ENCODE assay signal across 13 mouse cellular contexts in genomic region chr15:79111774-79112173, GRCm38 (mm10). TPM values are rescaled to one million over a fixed set of nuclear protein-coding genes. Genes with fewer than 3 reads are reported as not detected.
DNase-seq lines count a peak whose midpoint lies in the region; ATAC-seq lines count a peak whose summit lies in the region.
"Had no signal": no experiment of that assay in that cellular context is flagged by ENCODE, and none has a peak within 500 bp of the region (broad histone marks: within the 10 kb centered on the region; RNA-seq: fewer than 3 reads in every experiment).

No protein-coding gene starts in this region.

- H3K9ac ChIP-seq in hindbrain, embryonic 14.5 days: no peak overlapping the region
- H3K9ac ChIP-seq in hindbrain, embryonic 16.5 days (ENCODE audit: low read depth, low read length): no peak overlapping the region
- H3K9ac ChIP-seq: liver, embryonic 13.5 days had no signal

- no peak for ATAC-seq in hindbrain, embryonic 14.5 days (ENCODE audit: low FRiP score)
- no peak for ATAC-seq in hindbrain, embryonic 16.5 days

- no peak overlapping the region for H3K4me2 ChIP-seq in hindbrain, embryonic 14.5 days (replicated peaks)
- H3K4me2 ChIP-seq in hindbrain, embryonic 16.5 days (ENCODE audit: low read length): no peak overlapping the region
- H3K4me2 ChIP-seq: liver, embryonic 13.5 days had no signal

- H3K36me3 ChIP-seq in hindbrain, embryonic 14.5 days (replicated peaks; ENCODE audit: control insufficient read depth, insufficient read depth): peaks cover 20% of the 10 kb centered on the region
- H3K36me3 ChIP-seq in hindbrain, embryonic 16.5 days (ENCODE audit: control insufficient read depth, insufficient read depth, low read length): peaks cover 11% of the 10 kb centered on the region

- peaks cover 33% of the 10 kb centered on the region for H3K4me1 ChIP-seq in hindbrain, embryonic 14.5 days (replicated peaks; ENCODE audit: control insufficient read depth, insufficient read depth, low read length)
- H3K4me1 ChIP-seq in hindbrain, embryonic 16.5 days (ENCODE audit: control insufficient read depth, insufficient read depth, low read depth, low read length): peaks cover 15% of the 10 kb centered on the region

- peak; percentile 41 for DNase-seq in hindbrain, embryonic 14.5 days (ENCODE audit: low spot score)
- peak; percentile 53 for DNase-seq in testis, postnatal 10 days (ENCODE audit: low spot score)
- DNase-seq in testis, postnatal 14 days (ENCODE audit: low spot score): no peak
- peak; percentile 77 for DNase-seq in heart, postnatal 4 days
- no peak for DNase-seq in right cerebral cortex, postnatal 10 days (ENCODE audit: low spot score in 2 of 2)
- DNase-seq in embryo, embryonic 9.5 days (ENCODE audit: extremely low spot score): no peak
- no peak for DNase-seq in T-cell, adult 2 months (ENCODE audit: low spot score)
- DNase-seq: cerebellum, postnatal 25 days; layer of hippocampus, adult 9-11 months; liver, embryonic 13.5 days; right cerebral cortex, postnatal 14 days; thymus, postnatal 14 days had no signal

- H3K27me3 ChIP-seq in hindbrain, embryonic 14.5 days (ENCODE audit: control insufficient read depth, insufficient read depth, low read length): no peaks in the 10 kb centered on the region
- H3K27me3 ChIP-seq in hindbrain, embryonic 16.5 days (replicated peaks; ENCODE audit: control insufficient read depth, insufficient read depth, low read length): no peaks in the 10 kb centered on the region

- no peak overlapping the region for H3K27ac ChIP-seq in hindbrain, embryonic 14.5 days
- no peak overlapping the region for H3K27ac ChIP-seq in hindbrain, embryonic 16.5 days (ENCODE audit: low read depth, low read length)
- H3K27ac ChIP-seq: liver, embryonic 13.5 days had no signal

- no peaks in the 10 kb centered on the region for H3K9me3 ChIP-seq in hindbrain, embryonic 14.5 days (ENCODE audit: control insufficient read depth, low read length)
- H3K9me3 ChIP-seq in hindbrain, embryonic 16.5 days (ENCODE audit: control insufficient read depth, low read length): no peaks in the 10 kb centered on the region
- H3K9me3 ChIP-seq: liver, embryonic 13.5 days had no signal

- no peak overlapping the region for H3K4me3 ChIP-seq in hindbrain, embryonic 14.5 days (replicated peaks; ENCODE audit: low read length)
- no peak overlapping the region for H3K4me3 ChIP-seq in hindbrain, embryonic 16.5 days (ENCODE audit: low read length)
- H3K4me3 ChIP-seq: liver, embryonic 13.5 days had no signal

- 67% methylated on average over 4 of the region's 4 CpGs for WGBS in hindbrain, embryonic 14.5 days
- 84% methylated on average over 4 of the region's 4 CpGs for WGBS in hindbrain, embryonic 16.5 days

RNA-seq across cellular contexts. Expression of gene Micall1, which starts 3.1 kb away (rescaled TPM):
- 12.9 and 14.3 TPM in 2 replicates for polyA plus RNA-seq in hindbrain, embryonic 14.5 days (2014; fragmentation: Nextera tagmentation; extraction: Ambion mirVana)
- polyA plus RNA-seq in hindbrain, embryonic 16.5 days (2015; fragmentation: Nextera tagmentation; extraction: Ambion mirVana): 11.6 and 13.9 TPM in 2 replicates
- total RNA-seq in heart, postnatal 4 days (2021): 100 to 1,000 TPM in 1 of 2 experiments, 10 to 100 TPM in 1; 92.8 to 101 TPM

RNA-seq across cellular contexts. Expression of gene Polr2f, which starts 29.0 kb away (rescaled TPM):
- polyA plus RNA-seq in hindbrain, embryonic 14.5 days (2014; fragmentation: Nextera tagmentation; extraction: Ambion mirVana): 273 and 298 TPM in 2 replicates
- polyA plus RNA-seq in hindbrain, embryonic 16.5 days (2015; fragmentation: Nextera tagmentation; extraction: Ambion mirVana): 258 and 285 TPM in 2 replicates
- 100 to 1,000 TPM; 126 to 139 TPM for total RNA-seq in heart, postnatal 4 days (2021)

RNA-seq across cellular contexts. Expression of gene 1700088E04Rik, which starts 29.3 kb away (rescaled TPM):
- polyA plus RNA-seq in hindbrain, embryonic 14.5 days (2014; fragmentation: Nextera tagmentation; extraction: Ambion mirVana): 18.3 and 19.1 TPM in 2 replicates
- 18.0 and 20.2 TPM in 2 replicates for polyA plus RNA-seq in hindbrain, embryonic 16.5 days (2015; fragmentation: Nextera tagmentation; extraction: Ambion mirVana)
- total RNA-seq in heart, postnatal 4 days (2021): 1 to 10 TPM; 1.2 to 2.1 TPM

RNA-seq across cellular contexts. Expression of gene Eif3l, which starts 36.8 kb away (rescaled TPM):
- polyA plus RNA-seq in hindbrain, embryonic 14.5 days (2014; fragmentation: Nextera tagmentation; extraction: Ambion mirVana): 170 and 177 TPM in 2 replicates
- 174 and 177 TPM in 2 replicates for polyA plus RNA-seq in hindbrain, embryonic 16.5 days (2015; fragmentation: Nextera tagmentation; extraction: Ambion mirVana)
- total RNA-seq in heart, postnatal 4 days (2021): 100 to 1,000 TPM; 103 to 109 TPM

RNA-seq across cellular contexts. Expression of gene Ankrd54, which starts 49.1 kb away (rescaled TPM):
- 42.2 and 53.1 TPM in 2 replicates for polyA plus RNA-seq in hindbrain, embryonic 14.5 days (2014; fragmentation: Nextera tagmentation; extraction: Ambion mirVana)
- polyA plus RNA-seq in hindbrain, embryonic 16.5 days (2015; fragmentation: Nextera tagmentation; extraction: Ambion mirVana): 50.0 and 54.0 TPM in 2 replicates
- total RNA-seq in heart, postnatal 4 days (2021): 10 to 100 TPM; 11.8 to 12.7 TPM

Comparison
In these comparisons a context has a peak if more than half of its experiments do, and no peak if none do; other contexts are left out.
1. DNase-seq: peak in hindbrain, embryonic 14.5 days (single experiment), testis, postnatal 10 days (single experiment) and heart, postnatal 4 days (single experiment); none in testis, postnatal 14 days (single experiment), right cerebral cortex, postnatal 10 days (0 of 2), embryo, embryonic 9.5 days (single experiment) and T-cell, adult 2 months (single experiment).